Mouse (Mus musculus): Measurements from ENCODE around the gene Tbl1xr1.

Tbl1xr1 gene

DNA sequence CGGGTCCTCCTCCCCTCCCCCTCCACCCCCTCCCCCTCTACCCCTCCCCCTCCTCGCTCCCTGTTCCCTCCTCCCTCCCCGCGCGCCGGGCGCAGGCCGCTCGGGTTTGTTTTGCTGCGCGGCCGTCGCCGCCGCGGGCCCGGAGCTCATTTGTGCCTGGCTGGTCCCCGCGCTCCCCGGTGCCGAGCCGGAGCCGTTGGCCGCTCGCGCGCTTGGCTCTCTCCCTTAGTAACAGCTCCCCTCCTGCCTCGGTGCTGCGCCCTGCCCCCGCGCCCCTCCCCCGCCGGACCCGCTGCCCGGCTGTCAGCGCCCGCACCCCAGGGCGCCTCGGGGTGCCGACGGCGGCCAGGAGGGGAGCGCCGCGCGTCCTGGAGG lies at the start of gene Tbl1xr1:
Gene Tbl1xr1 (plus strand): TSS at position 92 of the 375 bp plus-strand sequence.
- peak; percentile 93 for DNase-seq (ENCODE audit: low spot score)

DNA sequence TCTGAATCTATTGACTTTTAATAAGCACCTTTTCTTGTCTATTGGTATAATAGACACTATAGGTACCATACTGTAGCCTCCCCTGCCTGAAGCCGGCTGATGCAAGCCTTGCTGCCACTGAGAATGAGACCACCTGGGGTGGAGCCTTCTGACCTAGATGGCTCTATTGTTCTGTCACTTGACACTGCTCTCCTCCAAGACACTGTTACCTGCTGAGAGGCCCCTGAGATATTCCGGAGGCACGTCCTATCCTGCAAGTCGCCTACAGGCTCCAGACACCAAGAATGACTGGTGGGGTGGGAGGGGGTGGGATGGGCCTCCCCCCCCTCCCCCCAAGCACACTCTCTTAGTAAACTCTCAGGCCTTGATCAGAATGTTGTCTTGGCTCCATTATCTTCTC lies 38.4 kb upstream of the Tbl1xr1 start:
- no peak for DNase-seq (ENCODE audit: low spot score)

DNA sequence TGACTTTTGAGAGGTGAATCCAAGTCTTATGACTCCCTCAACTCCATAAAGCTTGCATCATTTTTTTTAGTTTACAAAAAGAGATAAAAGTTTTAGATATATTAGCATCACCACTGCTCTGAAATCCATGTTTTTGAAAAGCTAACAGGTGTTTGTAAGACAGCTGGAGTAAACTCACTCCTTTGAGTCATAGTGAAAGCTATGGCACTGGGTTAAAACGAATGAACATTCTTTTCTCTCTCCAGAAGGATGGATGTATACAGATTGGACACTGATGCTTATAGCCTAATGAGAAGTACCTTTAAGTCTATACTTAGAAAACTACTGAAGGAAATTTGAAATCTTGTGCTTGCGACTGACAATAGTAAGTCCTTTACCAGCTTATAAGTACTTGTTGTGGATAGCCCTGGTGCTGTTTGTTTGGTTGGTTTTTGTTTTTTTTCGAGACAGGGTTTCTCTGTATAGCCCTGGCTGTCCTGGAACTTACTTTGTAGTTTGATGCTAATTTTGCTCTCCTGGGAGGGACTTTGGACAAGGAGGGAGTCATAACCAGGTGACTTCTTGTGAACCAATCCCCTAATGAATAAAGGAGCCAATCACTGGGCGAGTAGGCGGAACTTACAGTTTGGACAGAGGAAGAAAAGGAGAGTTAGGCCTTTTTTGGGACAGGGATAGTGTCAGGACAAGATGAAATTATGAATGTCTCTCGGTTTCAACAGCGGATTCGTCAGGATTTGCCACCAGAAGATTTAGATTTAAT lies 37.2 kb upstream of the Tbl1xr1 start:
- no peak for DNase-seq (ENCODE audit: low spot score)

DNA sequence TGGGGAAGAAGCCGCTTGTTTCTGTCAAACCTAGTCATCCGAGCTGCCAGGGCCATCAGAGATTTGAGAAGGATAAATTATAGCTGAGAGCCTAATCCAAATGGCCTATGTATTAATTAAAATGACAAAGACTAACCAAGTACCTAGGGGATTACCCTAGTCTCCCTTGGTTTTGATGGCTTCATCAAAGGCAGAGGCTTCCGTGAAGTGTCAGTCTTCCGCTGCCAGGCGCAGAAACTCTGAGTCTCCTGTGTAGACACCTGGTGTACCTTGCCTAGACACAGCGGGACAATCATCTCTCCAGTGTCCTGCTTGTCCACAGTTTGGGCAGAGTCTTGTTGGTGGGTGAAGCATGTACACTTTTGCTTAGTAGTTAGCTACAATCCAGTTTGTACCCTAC lies 35.8 kb upstream of the Tbl1xr1 start:
- no peak for DNase-seq (ENCODE audit: low spot score)

DNA sequence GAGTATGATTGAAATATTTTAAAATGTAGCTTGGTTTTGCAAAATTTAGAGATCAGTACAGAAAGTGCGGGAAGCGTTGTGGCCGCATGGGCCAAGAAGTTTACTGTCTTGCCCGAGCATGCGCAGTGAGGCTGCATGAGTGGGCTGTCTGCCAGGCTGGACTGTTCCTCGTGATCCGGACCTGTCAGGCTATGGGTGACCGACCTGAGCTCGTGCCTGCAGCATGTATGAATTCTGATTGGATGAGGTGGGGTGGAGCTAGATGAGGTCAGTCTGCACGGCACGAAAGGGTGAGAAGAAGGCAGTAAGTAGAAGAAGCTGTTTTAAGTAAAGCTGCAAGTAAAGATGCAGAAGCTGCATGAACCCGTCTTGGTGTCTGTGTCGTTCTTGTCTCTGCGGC lies 29.2 kb upstream of the Tbl1xr1 start:
- DNase-seq (ENCODE audit: low spot score): peak; percentile 64

DNA sequence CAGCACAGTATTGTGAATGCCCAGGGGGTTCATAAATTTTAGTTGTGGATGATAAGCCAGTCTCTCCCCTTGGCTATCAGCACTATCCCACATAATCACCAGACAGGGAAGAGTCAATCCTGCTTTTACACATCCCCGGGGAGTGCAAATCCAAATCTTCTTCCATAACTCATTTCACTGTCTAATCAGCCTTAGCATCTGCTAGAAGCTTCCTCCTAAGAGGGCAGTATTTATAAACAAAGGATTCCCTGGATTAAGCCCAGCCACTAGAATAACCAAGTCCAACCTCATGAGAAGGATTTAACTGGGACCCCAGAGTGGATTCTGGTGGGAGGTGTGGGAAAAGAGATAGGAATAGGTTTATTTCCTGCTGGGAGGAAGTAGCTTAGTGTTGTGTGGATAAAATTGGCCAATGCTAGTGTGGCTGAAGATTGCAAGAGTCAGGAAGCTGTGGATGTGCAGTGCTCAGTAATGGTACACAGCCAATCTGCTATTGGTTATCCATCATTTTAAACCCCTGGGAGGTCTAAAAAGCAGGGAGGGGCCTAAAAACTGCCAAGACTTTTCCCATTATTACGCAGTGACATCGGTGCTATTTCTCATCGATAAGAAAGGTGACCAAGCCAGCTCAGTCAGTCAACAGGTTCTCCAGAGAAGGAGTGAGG lies 19.7 kb upstream of the Tbl1xr1 start:
- DNase-seq (ENCODE audit: low spot score): no peak

DNA sequence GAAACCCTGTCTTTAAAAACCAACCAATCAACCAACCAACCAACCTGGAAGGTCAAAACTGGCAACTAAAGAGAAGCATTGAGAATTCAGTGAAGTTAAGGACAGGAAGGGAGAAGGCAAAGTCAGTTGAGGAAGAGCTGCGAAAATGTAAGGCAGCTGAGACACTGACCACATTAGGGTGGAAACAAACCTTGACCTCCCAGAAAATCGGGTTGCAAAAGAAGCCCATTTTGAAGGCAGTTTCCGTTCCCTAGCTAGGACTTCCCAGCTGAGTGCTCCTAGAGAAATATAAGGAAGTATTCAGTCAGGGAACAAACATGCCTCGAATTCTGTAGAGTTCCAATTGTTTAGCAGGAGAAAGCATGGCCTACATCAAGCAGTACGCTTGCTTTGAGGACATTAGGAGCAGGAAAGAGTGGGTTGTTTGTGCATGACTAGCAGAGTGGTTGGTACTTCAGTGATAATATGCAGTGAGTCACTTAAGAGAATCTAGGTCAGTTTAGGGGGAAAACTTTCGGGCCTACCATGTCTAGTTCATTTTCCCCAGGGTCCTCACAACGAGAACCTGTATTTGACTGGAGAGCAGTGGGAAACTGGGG lies 18.1 kb upstream of the Tbl1xr1 start:
- DNase-seq (ENCODE audit: low spot score): no peak

DNA sequence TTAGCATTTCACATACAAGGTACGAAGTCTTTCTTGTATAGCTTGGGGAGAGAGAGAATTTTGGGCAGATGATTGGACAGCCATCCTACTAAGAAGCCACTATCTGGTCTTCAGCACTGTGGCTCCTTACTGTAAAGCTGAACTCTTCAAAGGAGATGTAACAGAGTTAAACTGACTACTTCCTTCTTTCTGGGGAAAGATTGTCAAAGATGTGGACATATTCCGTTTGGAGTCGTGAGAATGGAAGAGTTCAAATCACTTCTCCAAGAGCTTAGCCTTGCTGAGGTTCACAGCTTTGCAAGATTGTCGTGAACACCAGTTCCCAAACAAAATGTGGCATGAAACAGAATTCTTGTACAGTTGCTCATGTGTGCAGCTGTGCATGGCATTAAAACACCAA lies 15.3 kb upstream of the Tbl1xr1 start:
- no peak for DNase-seq (ENCODE audit: low spot score)

DNA sequence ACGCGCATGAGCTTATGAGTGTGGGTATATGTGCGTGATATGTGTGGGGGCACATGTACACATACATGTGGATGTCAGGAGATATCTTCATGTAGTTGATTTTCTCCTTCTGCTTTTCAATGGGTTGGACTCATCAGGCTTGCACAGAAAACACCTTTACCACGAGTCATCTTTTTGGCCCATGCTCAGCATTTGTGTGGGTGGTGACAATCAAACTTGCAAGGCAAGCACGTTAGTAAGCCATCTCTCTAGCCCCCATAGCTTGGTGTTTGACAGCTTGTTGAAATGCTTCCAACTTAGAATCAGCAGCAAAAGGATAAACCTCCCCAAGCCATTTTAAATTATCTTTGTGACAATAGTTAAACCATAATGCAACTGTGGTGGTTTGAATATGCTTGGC lies 7.8 kb upstream of the Tbl1xr1 start:
- DNase-seq (ENCODE audit: low spot score): no peak

DNA sequence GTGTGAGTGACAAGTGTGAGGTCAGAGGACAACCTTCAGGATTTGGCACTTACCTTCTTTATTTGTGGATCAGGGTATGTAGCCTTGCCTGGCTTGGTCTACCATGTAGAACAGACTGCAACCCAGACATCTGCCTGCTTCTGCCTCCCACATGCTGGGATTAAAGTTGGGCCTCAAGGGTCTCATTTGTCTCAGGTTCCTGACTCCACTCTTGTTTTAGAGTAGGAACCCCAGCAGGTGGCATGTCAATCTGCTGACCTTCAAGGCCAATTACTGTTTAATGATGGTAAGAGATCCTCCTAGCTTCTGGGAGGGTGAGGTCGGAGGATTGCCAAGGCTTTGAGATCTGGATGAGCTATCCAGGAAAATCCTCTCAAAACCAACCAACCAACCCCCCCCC lies 2.5 kb upstream of the Tbl1xr1 start:
- no peak for DNase-seq (ENCODE audit: low spot score)

DNA sequence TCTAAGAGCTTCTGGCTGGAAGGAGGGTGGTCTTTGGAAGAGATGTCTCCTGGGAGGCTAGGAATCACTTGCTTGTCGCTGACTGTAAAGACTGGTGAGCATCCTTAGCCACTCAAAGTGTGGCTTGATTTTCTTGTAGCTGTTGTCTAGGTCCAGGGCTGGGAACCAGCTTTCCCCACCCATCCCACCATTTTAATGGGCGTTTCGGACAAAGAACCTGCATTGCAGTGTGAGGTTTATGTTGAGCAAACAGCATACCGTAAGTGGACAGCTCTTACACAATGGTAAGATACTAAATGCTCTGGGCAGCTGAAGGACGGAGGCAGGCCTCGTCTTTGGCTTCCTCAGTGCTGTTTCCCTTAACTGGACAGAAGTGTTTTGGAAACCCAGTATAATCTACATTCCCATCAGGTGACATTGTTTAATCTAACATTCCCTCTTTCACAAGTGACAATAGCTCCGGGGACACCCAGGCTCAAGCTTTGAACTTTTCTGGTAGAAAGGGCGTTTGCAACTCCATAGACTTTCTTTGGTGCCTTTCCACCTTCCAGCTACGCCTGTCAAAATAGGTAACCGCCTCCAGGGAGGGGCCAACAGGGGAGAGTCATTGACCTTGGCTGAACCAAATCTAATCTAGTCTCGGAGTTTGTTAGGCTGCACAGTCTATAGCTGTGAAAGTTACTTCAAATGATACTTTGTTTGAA lies 1.7 kb upstream of the Tbl1xr1 start:
- no peak for DNase-seq (ENCODE audit: low spot score)

DNA sequence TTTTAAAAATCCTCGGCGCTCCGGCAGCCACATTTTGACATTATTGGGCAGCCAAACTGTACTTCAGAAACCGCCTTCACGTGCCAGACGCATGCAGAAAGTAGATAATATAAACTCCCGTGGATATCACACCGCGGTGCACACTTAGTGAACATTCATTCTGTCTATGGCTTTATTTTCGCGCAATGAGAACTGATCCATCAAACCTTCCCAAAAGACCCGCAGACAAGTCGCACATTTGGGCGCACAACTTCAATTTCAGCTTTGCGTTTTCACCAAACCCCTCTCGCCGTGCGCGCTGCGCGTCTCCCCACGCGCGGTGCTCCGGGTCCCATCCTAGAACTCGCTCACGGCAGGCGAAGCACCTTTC lies 950 bp upstream of the Tbl1xr1 start:
- no peak for DNase-seq (ENCODE audit: low spot score)

DNA sequence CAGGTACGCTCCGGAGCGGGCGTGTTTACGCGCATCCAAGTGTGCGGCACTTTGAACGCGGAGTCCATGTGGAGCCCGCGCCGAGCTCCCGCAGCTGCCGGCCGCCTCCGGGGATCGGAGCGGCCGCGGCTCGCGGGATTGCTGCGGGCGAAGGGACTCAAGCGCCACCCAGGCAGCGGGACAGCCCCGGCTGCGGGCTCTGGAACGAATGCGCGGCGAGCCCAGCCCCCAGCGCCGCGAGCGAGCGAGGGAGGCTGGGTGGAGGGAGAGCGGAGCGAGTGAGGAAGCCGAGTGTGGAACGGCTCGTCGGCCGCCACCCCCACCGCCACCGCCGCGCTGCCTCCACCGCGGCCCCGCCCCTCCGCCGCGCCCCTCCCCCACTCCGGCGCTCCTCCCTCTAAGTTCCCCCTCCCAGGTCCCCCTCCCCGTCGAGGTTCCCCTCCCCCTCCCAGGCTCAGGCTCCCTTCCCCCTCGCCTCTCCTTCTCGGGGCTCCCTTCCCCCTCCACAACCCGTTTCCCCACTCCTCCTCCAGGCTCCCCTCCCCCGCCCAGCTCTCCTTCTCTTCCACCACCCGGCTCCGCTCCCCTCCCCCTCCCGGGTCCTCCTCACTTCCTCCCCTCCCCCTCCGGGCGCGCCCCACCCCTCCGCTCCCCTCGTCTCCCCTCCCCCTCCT lies 428 bp upstream of the Tbl1xr1 start:
- peak; percentile 95 for DNase-seq (ENCODE audit: low spot score)

DNA sequence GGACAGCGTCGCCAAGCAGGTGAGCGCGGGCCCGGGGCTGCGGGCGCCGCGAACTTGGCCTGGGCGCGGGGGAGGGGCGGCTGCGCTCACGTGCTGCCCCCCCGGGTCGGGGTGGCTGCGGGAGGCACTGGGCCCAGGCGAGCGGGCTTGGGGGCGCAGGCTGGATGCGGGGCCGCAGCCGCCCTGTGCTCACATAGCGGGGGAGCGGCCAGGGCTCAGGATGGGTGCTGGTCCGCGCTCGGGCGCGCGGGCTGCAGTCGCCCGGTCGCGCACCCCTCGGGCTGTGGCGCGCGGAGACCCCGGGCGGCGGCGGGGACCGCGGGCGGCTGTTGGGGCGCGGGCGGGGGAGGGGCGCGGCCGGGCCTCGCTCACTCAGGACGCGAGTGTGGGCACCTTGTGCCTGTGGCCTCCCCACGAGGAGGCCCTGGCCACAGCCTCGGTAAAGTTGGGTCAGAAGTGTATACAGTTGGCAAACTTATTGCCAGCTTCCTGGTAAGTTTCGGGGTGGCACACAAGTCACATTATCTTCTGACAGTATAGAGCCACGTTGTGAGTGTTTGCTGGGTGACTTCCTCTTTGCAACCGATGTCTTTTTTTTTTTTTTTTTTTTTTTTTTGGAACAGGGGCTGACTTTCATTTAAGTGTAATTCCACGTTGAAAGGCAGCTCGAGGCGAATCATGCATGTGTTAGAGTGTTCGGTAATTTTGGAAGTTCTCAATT lies 644 bp downstream of the Tbl1xr1 start:
- no peak for DNase-seq (ENCODE audit: low spot score)

DNA sequence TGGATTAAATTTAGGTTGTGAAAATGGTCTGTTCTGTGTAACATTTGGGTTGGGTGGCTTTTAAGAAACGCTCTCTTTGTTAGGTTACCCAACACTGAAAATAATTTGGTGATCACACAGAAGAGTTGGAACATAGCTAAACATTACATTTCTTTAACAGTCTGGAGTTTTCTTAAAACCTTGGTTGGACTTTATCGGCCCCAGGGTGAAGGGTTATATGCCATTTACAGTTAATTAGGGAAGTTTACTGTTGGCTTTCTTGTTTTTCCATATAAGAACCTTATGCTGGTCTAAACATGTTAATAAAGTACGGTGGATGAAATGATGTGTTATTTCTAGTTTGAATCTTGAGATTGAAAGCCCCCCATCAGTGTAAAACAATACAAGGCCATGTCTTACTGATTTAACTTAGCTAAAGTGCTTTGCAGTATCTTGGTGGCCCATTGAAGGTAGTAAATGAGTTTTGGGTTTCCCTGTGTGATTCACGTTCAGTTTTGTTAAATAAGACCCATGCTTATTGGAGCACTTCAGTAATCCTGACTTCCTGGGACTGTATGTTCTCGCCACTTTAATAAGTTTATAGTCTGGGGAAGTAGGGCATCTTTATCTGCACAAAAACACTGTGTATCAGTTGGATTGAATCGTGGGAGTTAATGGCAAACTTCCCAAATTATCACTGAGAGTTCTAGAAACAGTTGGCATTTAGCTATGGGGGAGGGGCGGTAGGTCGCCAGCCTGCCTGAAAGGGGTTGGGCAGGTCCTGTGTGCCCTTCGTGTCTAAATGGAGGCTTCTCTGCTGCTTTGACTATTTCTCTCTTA lies 1.4 kb downstream of the Tbl1xr1 start:
- DNase-seq (ENCODE audit: low spot score): peak; percentile 66

DNA sequence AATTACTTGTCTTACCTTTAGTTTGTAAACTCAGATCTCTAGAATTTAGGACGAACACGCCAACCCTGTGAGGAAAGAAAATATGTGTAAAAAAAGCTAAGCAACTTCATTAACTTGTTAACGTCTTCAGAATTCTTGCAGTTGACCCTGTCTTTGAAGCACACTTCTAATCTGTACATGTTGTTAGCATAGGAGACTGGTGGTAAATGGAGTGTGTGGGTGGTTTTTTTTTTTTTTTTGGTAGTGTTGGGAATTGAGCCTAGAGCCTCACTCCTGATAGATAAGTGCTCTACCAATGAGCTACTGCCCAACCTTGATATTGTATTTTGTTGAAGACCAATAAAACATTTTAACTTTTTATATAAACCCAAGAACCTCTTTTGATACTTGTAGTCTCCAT lies 2.1 kb downstream of the Tbl1xr1 start:
- DNase-seq (ENCODE audit: low spot score): no peak

DNA sequence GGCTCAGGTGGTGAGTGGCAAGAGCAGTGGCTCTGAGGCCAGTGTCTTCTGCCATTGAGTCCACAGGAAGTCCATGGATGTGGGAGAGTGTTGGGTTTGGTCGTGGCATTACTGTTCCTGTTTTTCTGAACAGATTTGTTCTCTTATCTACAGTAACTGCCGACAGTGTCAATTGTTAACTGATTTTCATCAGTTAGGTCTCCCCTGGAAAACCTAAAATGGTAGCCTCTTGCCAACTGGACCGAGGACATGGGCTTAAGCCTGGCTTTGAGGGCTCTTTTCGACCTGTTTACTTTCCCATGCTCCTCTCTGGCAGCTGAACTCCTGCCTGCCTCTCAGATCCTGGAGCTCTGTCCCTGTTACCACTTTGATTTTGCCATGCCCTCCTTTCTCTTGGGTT lies 5.4 kb downstream of the Tbl1xr1 start:
- no peak for DNase-seq (ENCODE audit: low spot score)

DNA sequence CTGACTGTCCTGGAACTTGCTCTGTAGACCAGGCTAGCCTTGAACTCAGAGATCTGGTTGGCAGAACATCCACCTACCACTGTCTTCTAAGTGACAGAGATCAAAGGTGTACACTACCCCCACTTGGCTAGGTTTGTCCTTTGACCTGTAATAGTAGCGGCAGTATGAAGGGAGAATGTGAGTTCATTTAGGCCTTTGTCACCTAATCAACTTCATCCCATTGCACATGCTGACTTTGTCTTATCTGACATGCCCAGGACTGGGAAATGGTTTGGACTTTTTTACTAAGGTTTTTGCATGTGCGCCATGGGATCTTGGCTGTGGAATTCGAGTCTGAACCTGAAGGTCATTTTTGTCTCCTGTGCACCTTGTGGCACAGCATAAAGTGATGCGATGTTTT lies 6.4 kb downstream of the Tbl1xr1 start:
- no peak for DNase-seq (ENCODE audit: low spot score)

DNA sequence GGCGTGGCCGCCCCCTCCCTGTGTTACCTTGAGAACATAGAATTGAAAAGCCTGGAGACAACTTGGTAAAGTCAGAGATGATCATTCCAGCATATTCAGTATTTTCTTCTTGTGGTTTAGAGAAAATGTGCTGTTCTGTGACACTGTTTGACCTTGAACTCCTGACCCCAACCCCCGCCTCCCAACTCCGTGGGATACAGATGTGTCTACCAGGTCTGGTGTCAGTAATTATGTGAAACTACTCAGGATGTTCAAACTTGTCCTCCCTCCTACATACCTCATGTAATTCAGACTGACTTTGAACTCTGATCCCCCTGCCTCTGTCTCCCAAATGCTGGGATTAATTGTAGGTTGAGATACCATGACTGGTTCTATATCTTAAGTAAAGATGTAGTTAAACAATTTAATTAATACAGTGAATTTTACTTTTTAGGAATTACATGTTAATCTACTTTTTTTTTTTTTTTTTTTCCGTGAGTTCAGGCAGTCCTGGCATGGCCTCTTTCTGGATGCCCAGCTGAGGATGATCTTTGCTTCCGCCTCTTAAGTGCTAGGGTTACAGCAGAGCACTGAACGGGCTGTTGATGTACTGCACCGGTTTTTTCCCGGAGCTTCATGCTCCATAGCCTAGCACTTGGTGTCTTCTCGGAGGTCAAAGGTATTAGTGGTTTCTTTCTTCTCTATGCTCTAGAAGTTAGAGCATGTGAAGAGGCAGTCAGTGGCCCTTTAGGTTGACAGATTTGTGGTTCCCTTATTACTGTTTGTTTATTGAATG lies 8.0 kb downstream of the Tbl1xr1 start:
- no peak for DNase-seq (ENCODE audit: low spot score)

DNA sequence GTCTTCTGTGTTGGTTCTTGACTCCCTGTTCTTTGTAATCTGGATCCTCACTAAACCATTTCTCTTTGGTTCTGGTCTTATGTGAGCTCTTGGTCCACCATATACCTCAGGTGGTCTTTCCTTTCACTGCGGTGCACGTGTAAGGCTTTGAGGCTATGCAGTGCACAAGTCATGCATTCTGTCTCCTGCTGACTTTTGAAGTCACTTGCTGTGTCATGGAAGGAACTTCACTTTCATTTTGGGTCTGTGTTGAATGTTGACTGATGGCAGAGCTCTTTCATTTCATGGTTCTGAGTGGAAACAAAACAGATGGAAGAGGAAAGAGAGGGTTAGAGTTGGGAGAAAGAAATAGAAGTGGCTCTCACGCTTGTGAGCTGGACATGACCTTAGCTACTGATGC lies 13.4 kb downstream of the Tbl1xr1 start:
- no peak for DNase-seq (ENCODE audit: low spot score)

All from testis, postnatal 10 days (tissue).